Mouse (Mus musculus): Measurements from ENCODE around the gene Fibp.

GRCm38 (mm10) chr19:5456922-5457745 is 3.3 kb upstream of the Fibp start:
- 0 out of 2 replicates have a peak, but pooled peaks have one; percentile 3 for TF ChIP-seq CTCF (IDR thresholded peaks at IDR 0.05; ENCODE audit: extremely low read depth, insufficient read length, insufficient replicate concordance, low read depth, low read length)
- TF ChIP-seq POLR2A (IDR thresholded peaks at IDR 0.05; ENCODE audit: low read depth, low read length) = peak; percentile 86

All from small intestine, adult 2 months (tissue).